Mouse (Mus musculus): ENCODE measurements at regions not wholly inside any gene's neighbourhood (a gene's known extent, or its start where the extent isn't known, plus 50 kb on each side); places are given as distances from the start of the nearest gene placed in this dataset.
"Not testable (repeated sequence)": the region's sequence is repeated elsewhere in the genome, so short reads cannot be mapped to it uniquely, and the experiment has no call there.

GRCm38 (mm10) chr13:35541053-35541452 is 118.6 kb upstream of the Cdyl start:
- no peak for DNase-seq (ENCODE audit: extremely low spot score, low read depth, low spot score)

- DNase-seq (ENCODE audit: extremely low spot score, low read depth, low spot score), result no peak
Measured at GRCm38 (mm10) chr13:35564006-35564405, 95.6 kb upstream of the Cdyl start.

GRCm38 (mm10) chr13:35581616-35582015 is 78.0 kb upstream of the Cdyl start:
- DNase-seq (ENCODE audit: extremely low spot score, low read depth, low spot score), result peak; percentile 28

- DNase-seq (ENCODE audit: extremely low spot score, low read depth, low spot score), result no peak
Measured at GRCm38 (mm10) chr13:35598003-35598402, 61.6 kb upstream of the Cdyl start.

- no peak for DNase-seq (ENCODE audit: extremely low spot score, low read depth, low spot score)
Measured at GRCm38 (mm10) chr13:35601560-35602135, 58.0 kb upstream of the Cdyl start.

- DNase-seq (ENCODE audit: extremely low spot score, low read depth, low spot score), result no peak
Measured at GRCm38 (mm10) chr13:35603080-35603479, 56.6 kb upstream of the Cdyl start.

- DNase-seq (ENCODE audit: extremely low spot score, low read depth, low spot score), result no peak
Measured at GRCm38 (mm10) chr13:35604061-35604460, 55.6 kb upstream of the Cdyl start.

GRCm38 (mm10) chr13:35604765-35605164 is 54.9 kb upstream of the Cdyl start:
- no peak for DNase-seq (ENCODE audit: extremely low spot score, low read depth, low spot score)

- DNase-seq (ENCODE audit: extremely low spot score, low read depth, low spot score), result not testable (repeated sequence)
Measured at GRCm38 (mm10) chr13:35606857-35607561, 52.6 kb upstream of the Cdyl start.

GRCm38 (mm10) chr13:35607710-35608109 is 51.9 kb upstream of the Cdyl start:
- DNase-seq (ENCODE audit: extremely low spot score, low read depth, low spot score), result no peak

Data from hindlimb bud, embryonic 11.5 days (tissue).